Mouse (Mus musculus) heart, embryonic 14.5 days (tissue): Measurements from ENCODE around the gene Znrf3. TPM values are rescaled to one million over a fixed set of nuclear protein-coding genes. Genes with fewer than 3 reads are reported as not detected.

Experiments used
- ATAC-seq: fragments of 200-750 bp; cut with Nextera tagmentation; 2 replicates; pipeline ENCODE4 v1.8.0; 2017; ENCODE audit warnings: low read depth, moderate TSS enrichment; ENCODE audit not compliant: insufficient number of reproducible peaks, insufficient read depth, low FRiP score
- H3K27ac ChIP-seq, 2 experiments: fragments of 200-500 bp in 1 of 2; fragments of 300-500 bp in 1 of 2; sonication (generic) in 1 of 2; replicated peaks in 1 of 2; 2 replicates each; pipeline ENCODE4 v1.5.1; 2012 to 2014; ENCODE audit warnings: low read depth in 2 of 2, low read length in 2 of 2, control low read depth in 1 of 2, mild to moderate bottlenecking in 1 of 2, mixed read lengths in 1 of 2; ENCODE audit not compliant: control insufficient read depth in 1 of 2, insufficient read depth in 1 of 2
- H3K27me3 ChIP-seq: fragments of 300-500 bp; sonication (generic); 2 replicates; pipeline ENCODE4 v1.6.1; 2014; ENCODE audit warnings: mild to moderate bottlenecking, low read length, control low read depth; ENCODE audit not compliant: control insufficient read depth, insufficient read depth
- H3K36me3 ChIP-seq: fragments of 300-500 bp; sonication (generic); 2 replicates; pipeline ENCODE4 v1.6.1; 2014; ENCODE audit warnings: mild to moderate bottlenecking, control low read depth, low read length, mixed read lengths; ENCODE audit not compliant: control insufficient read depth, insufficient read depth
- H3K4me1 ChIP-seq, 2 experiments: fragments of 200-500 bp in 1 of 2; fragments of 300-500 bp in 1 of 2; sonication (generic) in 1 of 2; 2 replicates each; pipeline ENCODE4 v1.6.1; 2012 to 2014; ENCODE audit warnings: low read length in 2 of 2, control low read depth in 1 of 2, mixed read lengths in 1 of 2; ENCODE audit not compliant: control insufficient read depth in 2 of 2, insufficient read depth in 2 of 2
- H3K4me2 ChIP-seq: fragments of 300-500 bp; sonication (generic); 2 replicates; pipeline ENCODE4 v1.6.1; 2014; ENCODE audit warnings: mild to moderate bottlenecking, low read length
- H3K4me3 ChIP-seq, 2 experiments: fragments of 200-500 bp in 1 of 2; fragments of 300-500 bp in 1 of 2; sonication (generic) in 1 of 2; 2 replicates each; pipeline ENCODE4 v1.5.1; 2012 to 2014; ENCODE audit warnings: low read length in 2 of 2, mild to moderate bottlenecking in 2 of 2, control low read depth in 1 of 2, low read depth in 1 of 2, moderate library complexity in 1 of 2; ENCODE audit not compliant: control insufficient read depth in 1 of 2, insufficient read depth in 1 of 2
- H3K9ac ChIP-seq: fragments of 300-500 bp; sonication (generic); 2 replicates; pipeline ENCODE4 v1.6.1; 2014; ENCODE audit warnings: mild to moderate bottlenecking, low read length
- H3K9me3 ChIP-seq: fragments of 300-500 bp; sonication (generic); 2 replicates; pipeline ENCODE4 v1.6.1; 2016; ENCODE audit warnings: low read length, control low read depth; ENCODE audit not compliant: control insufficient read depth
- WGBS: fragments of 180-500 bp; shearing (Covaris S2); extraction: QIAGEN DNeasy Blood & Tissue Kit; methylation state at CpG from one replicate; pipeline ENCODE4 v1.1.7; 2014; 5-methylcytosine and 5-hydroxymethylcytosine counted together
- polyA plus RNA-seq: library from polyadenylated mRNA; unstranded; fragments of >200 nt; fragmentation: Nextera tagmentation; extraction: Ambion mirVana; gene quantifications from 2 replicates; pipeline ENCODE4 v1.2.1, GENCODE M21; 2014

Znrf3 gene
- polyA plus RNA-seq, 1 experiment from 2014 or later: 7.5 TPM

DNA sequence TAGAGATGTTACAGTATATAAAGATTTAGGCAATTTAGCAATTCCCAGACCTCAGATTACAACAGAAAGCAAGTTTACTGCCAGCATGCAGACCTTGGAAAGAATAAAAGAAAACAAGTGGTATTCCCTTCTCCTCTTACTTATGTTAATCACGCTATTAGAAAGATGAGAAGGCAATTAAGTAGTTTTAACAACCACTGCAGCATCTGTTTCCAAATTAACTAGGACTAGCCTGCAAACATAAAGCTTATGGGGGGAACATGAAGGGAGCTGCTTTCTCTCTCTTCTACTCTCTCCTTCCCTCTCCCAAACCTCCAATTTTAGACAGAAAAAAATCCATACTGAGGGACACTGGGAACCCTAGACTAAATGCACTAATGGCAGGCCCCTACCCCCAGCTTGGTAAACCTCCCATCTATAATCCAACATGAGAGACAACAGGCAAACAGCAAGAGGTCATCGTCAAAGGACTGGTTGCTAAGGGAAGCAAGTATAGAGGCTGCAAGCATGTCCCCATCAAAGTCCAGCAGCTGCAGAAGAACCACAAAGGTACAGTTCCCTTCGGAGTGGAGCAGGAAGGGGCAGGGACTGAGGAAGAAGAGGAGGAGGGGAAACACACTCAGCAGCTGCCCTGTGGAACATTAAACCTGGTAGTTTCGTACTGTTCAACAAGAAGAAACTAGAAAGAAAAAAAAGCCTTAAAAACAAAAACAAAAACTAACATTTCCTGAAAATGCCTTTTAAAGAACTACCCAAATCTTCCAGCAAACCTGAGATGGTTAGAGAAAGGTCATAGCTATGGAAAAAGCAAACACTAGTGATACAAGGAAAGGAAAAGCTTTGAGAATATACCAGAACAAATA is 53.4 kb downstream of the Znrf3 start:
- 41% methylated on average over 4 of the region's 4 CpGs for WGBS
- Histone ChIP-seq H3K4me3 (no peak overlapping the region), H3K4me2 (no peak overlapping the region), H3K9me3 (no peaks in the 10 kb centered on the region), H3K4me1 (peaks cover 0 to 4% of the 10 kb centered on the region in 2 experiments; a peak in 2 of 4 replicates), H3K36me3 (no peaks in the 10 kb centered on the region), H3K9ac (no peak overlapping the region), H3K27ac (no peak overlapping the region), H3K27me3 (no peaks in the 10 kb centered on the region)
- ATAC-seq: no peak

DNA sequence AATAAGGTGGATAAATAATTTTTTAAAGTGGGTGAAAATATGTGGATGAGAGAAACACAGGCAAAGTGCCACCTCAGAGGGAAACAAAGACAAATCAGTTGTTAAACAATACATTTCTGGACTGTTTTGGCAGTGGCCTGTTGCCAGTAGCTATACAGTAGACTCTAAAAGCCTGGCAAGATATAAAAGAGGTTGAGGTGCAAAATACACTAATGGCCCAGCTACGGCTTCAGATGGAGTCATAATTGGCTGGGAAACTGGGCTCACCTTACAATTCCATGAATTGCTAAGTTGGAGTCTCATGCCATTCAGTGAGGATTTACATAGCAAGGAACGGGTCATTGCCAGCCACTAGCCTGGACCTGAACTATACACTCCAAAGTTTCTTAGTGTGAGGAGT is 62.0 kb downstream of the Znrf3 start:
- H3K4me1 ChIP-seq: peaks cover 5 to 14% of the 10 kb centered on the region in 2 experiments
- 83% methylated on average over 2 of the region's 2 CpGs for WGBS
- no peaks in the 10 kb centered on the region for H3K9me3 ChIP-seq
- H3K27me3 ChIP-seq: no peaks in the 10 kb centered on the region
- no peaks in the 10 kb centered on the region for H3K36me3 ChIP-seq
- H3K4me2 ChIP-seq: no peak overlapping the region
- ATAC-seq: no peak
- H3K4me3 ChIP-seq: no peak overlapping the region
- no peak overlapping the region for H3K9ac ChIP-seq
- no peak overlapping the region for H3K27ac ChIP-seq

DNA sequence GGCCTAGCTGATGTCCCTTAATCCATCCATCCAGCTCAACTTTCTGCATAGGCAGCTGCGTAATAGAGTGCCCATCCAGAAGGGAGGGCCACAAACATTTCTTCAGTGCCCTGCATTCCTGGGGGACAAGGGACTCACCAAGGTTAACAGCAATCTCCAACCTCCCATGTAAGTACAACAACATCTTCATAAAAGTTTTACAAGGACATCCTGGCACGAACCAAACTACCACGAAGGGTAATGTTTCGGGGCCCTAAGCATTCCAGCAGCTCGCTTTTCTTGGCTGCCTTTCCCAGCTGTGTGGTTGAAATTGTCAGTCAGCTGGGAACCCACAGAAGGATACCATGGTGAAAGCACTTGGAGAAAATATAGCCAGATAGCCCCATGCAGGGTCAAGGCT is 63.4 kb downstream of the Znrf3 start:
- Histone ChIP-seq H3K4me2 (no peak overlapping the region), H3K27me3 (no peaks in the 10 kb centered on the region), H3K9ac (no peak overlapping the region), H3K27ac (peak overlapping the region in 1 of 2 experiments; percentile 43; a peak in 3 of 4 replicates), H3K36me3 (no peaks in the 10 kb centered on the region), H3K4me3 (no peak overlapping the region), H3K4me1 (peaks cover 9 to 22% of the 10 kb centered on the region in 2 experiments), H3K9me3 (no peaks in the 10 kb centered on the region)
- no peak for ATAC-seq
- WGBS: 54% methylated on average over 5 of the region's 5 CpGs

DNA sequence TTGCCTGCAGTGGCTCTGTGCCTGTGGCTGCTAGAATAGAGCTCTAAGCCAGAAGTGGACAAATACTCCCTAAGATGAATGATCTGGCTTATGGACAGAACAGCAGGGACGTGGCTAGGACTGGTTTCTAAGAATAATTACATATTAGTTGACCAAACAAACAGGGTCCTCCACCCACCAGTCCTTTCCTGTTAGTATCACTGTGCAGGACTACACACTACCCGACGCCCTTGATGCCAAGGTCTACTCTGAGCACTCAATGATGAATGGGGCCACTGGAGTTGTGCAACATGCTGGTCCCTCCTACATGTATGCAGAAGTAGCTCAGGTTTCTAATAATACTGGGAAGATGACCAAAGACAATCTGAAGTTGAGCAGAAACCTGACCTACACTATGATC is 64.4 kb downstream of the Znrf3 start:
- H3K27ac ChIP-seq: no peak overlapping the region
- no peak overlapping the region for H3K9ac ChIP-seq
- no peaks in the 10 kb centered on the region for H3K36me3 ChIP-seq
- 79% methylated on average over 3 of the region's 3 CpGs for WGBS
- H3K9me3 ChIP-seq: no peaks in the 10 kb centered on the region
- H3K27me3 ChIP-seq: no peaks in the 10 kb centered on the region
- H3K4me1 ChIP-seq: peaks cover 9 to 22% of the 10 kb centered on the region in 2 experiments
- H3K4me2 ChIP-seq: no peak overlapping the region
- no peak for ATAC-seq
- no peak overlapping the region for H3K4me3 ChIP-seq

DNA sequence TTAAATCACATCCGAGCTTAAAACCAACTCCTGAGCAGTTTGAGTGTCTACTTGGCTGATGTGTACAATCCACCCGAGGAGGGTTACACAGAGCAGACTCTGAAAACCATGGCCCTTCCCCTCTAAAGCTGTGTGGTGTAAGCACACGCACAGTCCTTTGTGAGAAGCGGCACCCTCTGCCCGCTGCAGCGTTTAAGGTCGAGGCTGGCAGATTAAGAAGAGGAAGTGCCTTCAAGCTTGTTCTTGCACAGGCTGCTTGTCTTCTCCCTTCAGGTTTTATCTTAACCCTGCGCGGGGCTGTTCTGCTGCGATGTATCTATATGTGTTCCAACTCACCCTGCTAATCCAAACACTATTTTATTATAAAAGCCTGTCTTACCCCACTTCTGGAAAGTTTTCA is 75.5 kb downstream of the Znrf3 start:
- no peaks in the 10 kb centered on the region for H3K27me3 ChIP-seq
- ATAC-seq: no peak
- peaks cover 2 to 12% of the 10 kb centered on the region in 2 experiments; a peak in 3 of 4 replicates for H3K4me1 ChIP-seq
- no peak overlapping the region for H3K9ac ChIP-seq
- WGBS: 42% methylated on average over 10 of the region's 10 CpGs
- H3K4me3 ChIP-seq: no peak overlapping the region
- no peaks in the 10 kb centered on the region for H3K36me3 ChIP-seq
- no peak overlapping the region for H3K27ac ChIP-seq
- H3K9me3 ChIP-seq: no peaks in the 10 kb centered on the region
- H3K4me2 ChIP-seq: no peak overlapping the region

DNA sequence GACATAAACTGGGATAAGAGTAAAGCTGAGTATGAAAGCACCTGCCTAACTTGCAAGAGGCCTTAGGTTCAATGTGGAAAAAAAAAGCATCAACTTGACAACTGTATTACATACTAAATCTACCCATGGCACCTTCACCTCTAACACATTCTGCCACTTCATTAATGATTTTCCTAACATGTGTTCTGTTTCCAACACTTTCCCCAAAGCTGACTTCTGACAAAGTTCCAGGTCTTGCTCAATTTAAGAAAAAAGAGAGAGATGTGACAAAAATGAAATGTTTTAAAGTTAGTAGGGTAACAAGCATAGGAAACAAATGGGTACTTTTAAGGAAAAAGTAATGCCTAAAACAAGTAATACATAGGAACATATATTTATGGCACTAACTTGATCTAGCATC is 76.2 kb downstream of the Znrf3 start:
- no peak overlapping the region for H3K27ac ChIP-seq
- H3K9ac ChIP-seq: no peak overlapping the region
- H3K4me1 ChIP-seq: peaks cover 2 to 12% of the 10 kb centered on the region in 2 experiments; a peak in 3 of 4 replicates
- no peak overlapping the region for H3K4me3 ChIP-seq
- no peaks in the 10 kb centered on the region for H3K27me3 ChIP-seq
- no peak overlapping the region for H3K4me2 ChIP-seq
- H3K36me3 ChIP-seq: no peaks in the 10 kb centered on the region
- H3K9me3 ChIP-seq: no peaks in the 10 kb centered on the region
- ATAC-seq: no peak

DNA sequence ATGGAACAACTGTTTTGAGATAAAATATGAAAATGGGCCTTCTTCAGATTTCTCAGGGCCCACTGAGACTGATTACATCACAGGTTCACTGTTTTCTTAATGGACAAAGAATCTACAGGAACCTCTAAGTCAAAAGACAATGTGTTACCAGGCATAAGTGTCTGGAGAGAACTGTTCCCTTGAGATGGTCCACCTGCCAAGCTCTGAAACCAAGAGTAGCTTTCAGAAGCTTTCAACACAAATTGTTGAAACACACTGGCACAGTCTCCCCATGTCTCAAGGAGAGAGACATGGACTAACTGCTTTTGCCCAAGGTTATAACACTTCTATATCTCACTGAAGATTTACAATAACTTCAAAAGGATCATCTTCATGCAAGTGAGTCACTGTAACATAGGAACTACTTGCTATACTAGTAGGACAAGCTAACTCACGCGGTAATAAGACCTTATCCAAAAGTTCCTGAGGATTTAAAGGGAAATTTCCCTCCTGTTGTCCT is 89.3 kb downstream of the Znrf3 start:
- no peaks in the 10 kb centered on the region for H3K36me3 ChIP-seq
- H3K4me2 ChIP-seq: no peak overlapping the region
- ATAC-seq: no peak
- H3K27me3 ChIP-seq: no peaks in the 10 kb centered on the region
- H3K4me3 ChIP-seq: no peak overlapping the region
- H3K9me3 ChIP-seq: no peaks in the 10 kb centered on the region
- H3K27ac ChIP-seq: no peak overlapping the region
- WGBS: 96% methylated on average over 2 of the region's 2 CpGs
- no peak overlapping the region for H3K9ac ChIP-seq
- peaks cover 0 to 17% of the 10 kb centered on the region in 2 experiments; a peak in 3 of 4 replicates for H3K4me1 ChIP-seq
